Comparison of ENCODE assay signal across 8 mouse cellular contexts in genomic region chr9:32715806-32716466, GRCm38 (mm10).
DNase-seq lines count a peak whose midpoint lies in the region; ATAC-seq lines count a peak whose summit lies in the region.

No protein-coding gene starts in this region.

- peak; percentile 39 to 57 for DNase-seq in right cerebral cortex, postnatal 10 days (ENCODE audit: low spot score in 2 of 2)
- no peak for DNase-seq in right cerebral cortex, adult 18-20 months
- DNase-seq in embryo, embryonic 10 days (ENCODE audit: low spot score), result peak; percentile 54
- peak; percentile 60 to 80 for DNase-seq in kidney, postnatal 36 days
- DNase-seq in urinary bladder, postnatal 36 days (ENCODE audit: low spot score in 2 of 2), result no peak
- no peak for DNase-seq in ovary, postnatal 10 days (ENCODE audit: low spot score)

- H3K36me3 ChIP-seq in heart, embryonic 16.5 days (ENCODE audit: control insufficient read depth, insufficient read depth), result no peaks in the 10 kb centered on the region
- H3K36me3 ChIP-seq in neural tube, embryonic 13.5 days, result no peaks in the 10 kb centered on the region

- peak overlapping the region; percentile 86 for H3K27ac ChIP-seq in heart, embryonic 16.5 days (ENCODE audit: low read length)
- H3K27ac ChIP-seq in neural tube, embryonic 13.5 days (replicated peaks), result peak overlapping the region; percentile 52; the same call in 1 of the 2 replicates

- peak overlapping the region; percentile 58 for H3K9ac ChIP-seq in heart, embryonic 16.5 days (ENCODE audit: low read length)
- no peak overlapping the region for H3K9ac ChIP-seq in neural tube, embryonic 13.5 days

- H3K4me3 ChIP-seq in heart, embryonic 16.5 days (ENCODE audit: low read length), result no peak overlapping the region
- no peak overlapping the region for H3K4me3 ChIP-seq in neural tube, embryonic 13.5 days

- peaks cover 89% of the 10 kb centered on the region for H3K4me1 ChIP-seq in heart, embryonic 16.5 days (ENCODE audit: control insufficient read depth, insufficient read depth, low read length)
- peaks cover 43% of the 10 kb centered on the region for H3K4me1 ChIP-seq in neural tube, embryonic 13.5 days (replicated peaks)

- peak overlapping the region; percentile 48 for H3K4me2 ChIP-seq in heart, embryonic 16.5 days (ENCODE audit: low read depth, low read length)
- no peak overlapping the region for H3K4me2 ChIP-seq in neural tube, embryonic 13.5 days

- 37% methylated on average over 9 of the region's 9 CpGs for WGBS in heart, embryonic 16.5 days
- 1% methylated on average over 9 of the region's 9 CpGs for WGBS in neural tube, embryonic 13.5 days

- H3K9me3 ChIP-seq in heart, embryonic 16.5 days (replicated peaks; ENCODE audit: control insufficient read depth, low read length), result no peaks in the 10 kb centered on the region
- H3K9me3 ChIP-seq in neural tube, embryonic 13.5 days, result 0 out of 2 replicates have a peak, but pooled peaks cover under 1% of the 10 kb centered on the region

- ATAC-seq in heart, embryonic 16.5 days (replicated peaks; ENCODE audit: extremely low read depth, insufficient read depth, low FRiP score), result peak; percentile 88
- peak; percentile 64; the same call in 1 of the 2 replicates for ATAC-seq in neural tube, embryonic 13.5 days (ENCODE audit: low read depth)

- H3K27me3 ChIP-seq in heart, embryonic 16.5 days (ENCODE audit: control insufficient read depth, insufficient read depth, low read length), result no peaks in the 10 kb centered on the region
- H3K27me3 ChIP-seq in neural tube, embryonic 13.5 days, result peaks cover 82% of the 10 kb centered on the region

Comparison
In these comparisons a context has a peak if more than half of its experiments do, and no peak if none do; other contexts are left out.
1. DNase-seq: peak in right cerebral cortex, postnatal 10 days (2 of 2), embryo, embryonic 10 days (single experiment) and kidney, postnatal 36 days (2 of 2); none in right cerebral cortex, adult 18-20 months (single experiment), urinary bladder, postnatal 36 days (0 of 2) and ovary, postnatal 10 days (single experiment).